Mouse (Mus musculus) hematopoietic multipotent progenitor cell, adult 10-12 weeks (in vitro differentiated cells): Measurements from ENCODE around the gene Defb36. TPM values are rescaled to one million over a fixed set of nuclear protein-coding genes. Genes with fewer than 3 reads are reported as not detected.

ENCODE experiments used
- polyA plus RNA-seq: library from polyadenylated mRNA; stranded (reverse); fragments of >175 nt; gene quantifications from 2 replicates; pipeline ENCODE4 v1.2.3, GENCODE M21; 2012; ENCODE audit warnings: low replicate concordance

Gene Defb36
- polyA plus RNA-seq = not detected in 2 replicates

GRCm38 (mm10) chr2:152604057-152604456, at the start of gene Defb36:
Defb36 (plus strand) TSS chr2:152604327.

GRCm38 (mm10) chr2:152569038-152569437, 35.1 kb upstream of the Defb36 start, which contains the start of gene Gm17416:
Gm17416 (plus strand) TSS chr2:152569338.

GRCm38 (mm10) chr2:152572114-152572794, 31.9 kb upstream of the Defb36 start, which contains the start of gene Defb21:
Defb21 (plus strand) TSS chr2:152572744.

GRCm38 (mm10) chr2:152580107-152580506, 24.0 kb upstream of the Defb36 start, which contains the start of gene Defb19:
Defb19 (minus strand) TSS chr2:152580312.

GRCm38 (mm10) chr2:152599299-152599698, 4.8 kb upstream of the Defb36 start, which contains the start of gene Defb45:
Defb45 (minus strand) TSS chr2:152599399.

GRCm38 (mm10) chr2:152622953-152623352, 18.8 kb downstream of the Defb36 start, which contains the start of gene Defb25:
Defb25 (minus strand) TSS chr2:152623053.

GRCm38 (mm10) chr2:152626774-152627591, 22.9 kb downstream of the Defb36 start, which contains the start of gene Rem1:
Rem1 (plus strand) TSS chr2:152626951.

Other genes starting within 250 kb of the Defb36 start
- gene Nrsn2, start 227.7 kb upstream of the Defb36 start, polyA plus RNA-seq = not detected in 2 replicates
- gene Sox12, start 206.3 kb upstream of the Defb36 start, polyA plus RNA-seq = 9.1 and 13.9 TPM in 2 replicates
- gene Zcchc3, start 189.3 kb upstream of the Defb36 start, polyA plus RNA-seq = 3.1 and 3.7 TPM in 2 replicates
- not detected in 2 replicates for gene 6820408C15Rik, start 188.7 kb upstream of the Defb36 start, polyA plus RNA-seq
- not detected in 2 replicates for gene Defb23, start 139.7 kb upstream of the Defb36 start, polyA plus RNA-seq
- gene Defb20, start 127.3 kb upstream of the Defb36 start, polyA plus RNA-seq = not detected in 2 replicates
- not detected in 2 replicates for gene Defb22, start 114.2 kb upstream of the Defb36 start, polyA plus RNA-seq
- gene Defb26, start 92.6 kb upstream of the Defb36 start, polyA plus RNA-seq = not detected in 2 replicates
- not detected in 2 replicates for gene Defb28, start 86.1 kb upstream of the Defb36 start, polyA plus RNA-seq
- not detected in 2 replicates for gene Defb29, start 64.2 kb upstream of the Defb36 start, polyA plus RNA-seq
- not detected in 2 replicates for gene Gm17416, start 35.0 kb upstream of the Defb36 start, polyA plus RNA-seq
- not detected in 2 replicates for gene Defb21, start 31.6 kb upstream of the Defb36 start, polyA plus RNA-seq
- gene Defb19, start 24.0 kb upstream of the Defb36 start, polyA plus RNA-seq = not detected in 2 replicates
- not detected in 2 replicates for gene Defb45, start 4.9 kb upstream of the Defb36 start, polyA plus RNA-seq
- not detected in 2 replicates for gene Defb25, start 18.7 kb downstream of the Defb36 start, polyA plus RNA-seq
- gene Rem1, start 22.6 kb downstream of the Defb36 start, polyA plus RNA-seq = 1.7 and 3.7 TPM in 2 replicates
- gene H13, start 65.1 kb downstream of the Defb36 start, polyA plus RNA-seq = 119 and 232 TPM in 2 replicates
- gene Mcts2, start 82.7 kb downstream of the Defb36 start, polyA plus RNA-seq = 0.93 and 3.1 TPM in 2 replicates
- gene Id1, start 131.9 kb downstream of the Defb36 start, polyA plus RNA-seq = 5.5 and 8.9 TPM in 2 replicates
- gene Cox4i2, start 149.8 kb downstream of the Defb36 start, polyA plus RNA-seq = 0.21 and 0.42 TPM in 2 replicates
- gene Bcl2l1, start 227.4 kb downstream of the Defb36 start, polyA plus RNA-seq = 56.7 and 71.1 TPM in 2 replicates
- 1.4 and 4.4 TPM in 2 replicates for gene Tpx2, start 243.6 kb downstream of the Defb36 start, polyA plus RNA-seq